Mouse (Mus musculus): ENCODE measurements around the gene Myo1e. TPM values are rescaled to one million over a fixed set of nuclear protein-coding genes. Genes with fewer than 3 reads are reported as not detected.

The Myo1e gene
- 7.1 and 19.5 TPM in 2 replicates for polyA plus RNA-seq (2012; rRNA removed)

- under 1% methylated on average over 43 of the region's 43 CpGs for WGBS
- TF ChIP-seq CTCF (IDR thresholded peaks at IDR 0.05; ENCODE audit: extremely low read depth, insufficient read length, insufficient replicate concordance, low read depth, low read length) (no peak), POLR2A (IDR thresholded peaks at IDR 0.05; ENCODE audit: low read depth, low read length) (peak; percentile 97)
- peak within 1 kb of the TSS; percentile 78 for H3K4me3 ChIP-seq (ENCODE audit: low read depth, low read length)
- H3K4me1 ChIP-seq (ENCODE audit: control insufficient read depth, insufficient read depth, insufficient read length, low read length) = peaks cover 11% of the 10 kb centered on the region
- no peaks in the 10 kb centered on the region for H3K27me3 ChIP-seq (ENCODE audit: control insufficient read depth, insufficient read depth, low read length)
- peak within 1 kb of the TSS; percentile 86 for H3K27ac ChIP-seq (ENCODE audit: insufficient read depth, low read depth, low read length)
- no peaks in the 10 kb centered on the region for H3K36me3 ChIP-seq (ENCODE audit: control insufficient read depth, insufficient read depth, low read length)
Observed at GRCm38 (mm10) chr9:70207151-70207831, at the start of gene Myo1e. Gene Myo1e (plus strand): TSS chr9:70207350.

- Histone ChIP-seq H3K36me3 (ENCODE audit: control insufficient read depth, insufficient read depth, low read length) (no peaks in the 10 kb centered on the region), H3K4me1 (ENCODE audit: control insufficient read depth, insufficient read depth, insufficient read length, low read length) (no peaks in the 10 kb centered on the region), H3K27ac (ENCODE audit: insufficient read depth, low read depth, low read length) (no peak overlapping the region), H3K27me3 (ENCODE audit: control insufficient read depth, insufficient read depth, low read length) (peaks cover 2% of the 10 kb centered on the region), H3K4me3 (ENCODE audit: low read depth, low read length) (no peak overlapping the region)
- 60% methylated on average over 10 of the region's 10 CpGs for WGBS
- TF ChIP-seq CTCF (IDR thresholded peaks at IDR 0.05; ENCODE audit: extremely low read depth, insufficient read length, insufficient replicate concordance, low read depth, low read length) (no peak), POLR2A (IDR thresholded peaks at IDR 0.05; ENCODE audit: low read depth, low read length) (no peak)
Observed at GRCm38 (mm10) chr9:70160071-70160470, 47.1 kb upstream of the Myo1e start.

GRCm38 (mm10) chr9:70168973-70169372 lies 38.2 kb upstream of the Myo1e start:
- no peak overlapping the region for H3K27ac ChIP-seq (ENCODE audit: insufficient read depth, low read depth, low read length)
- no peaks in the 10 kb centered on the region for H3K4me1 ChIP-seq (ENCODE audit: control insufficient read depth, insufficient read depth, insufficient read length, low read length)
- 87% methylated on average over 7 of the region's 7 CpGs for WGBS
- H3K36me3 ChIP-seq (ENCODE audit: control insufficient read depth, insufficient read depth, low read length) = no peaks in the 10 kb centered on the region
- TF ChIP-seq POLR2A (IDR thresholded peaks at IDR 0.05; ENCODE audit: low read depth, low read length) = no peak
- TF ChIP-seq CTCF (IDR thresholded peaks at IDR 0.05; ENCODE audit: extremely low read depth, insufficient read length, insufficient replicate concordance, low read depth, low read length) = peak; percentile 50; the same call in 1 of the 2 replicates
- no peaks in the 10 kb centered on the region for H3K27me3 ChIP-seq (ENCODE audit: control insufficient read depth, insufficient read depth, low read length)
- no peak overlapping the region for H3K4me3 ChIP-seq (ENCODE audit: low read depth, low read length)

GRCm38 (mm10) chr9:70174291-70174848 lies 32.8 kb upstream of the Myo1e start:
- Histone ChIP-seq H3K4me3 (ENCODE audit: low read depth, low read length) (no peak overlapping the region), H3K27ac (ENCODE audit: insufficient read depth, low read depth, low read length) (no peak overlapping the region), H3K27me3 (ENCODE audit: control insufficient read depth, insufficient read depth, low read length) (no peaks in the 10 kb centered on the region), H3K4me1 (ENCODE audit: control insufficient read depth, insufficient read depth, insufficient read length, low read length) (no peaks in the 10 kb centered on the region), H3K36me3 (ENCODE audit: control insufficient read depth, insufficient read depth, low read length) (no peaks in the 10 kb centered on the region)
- 75% methylated on average over 4 of the region's 4 CpGs for WGBS
- TF ChIP-seq POLR2A (IDR thresholded peaks at IDR 0.05; ENCODE audit: low read depth, low read length) (no peak), CTCF (IDR thresholded peaks at IDR 0.05; ENCODE audit: extremely low read depth, insufficient read length, insufficient replicate concordance, low read depth, low read length) (no peak)

- Histone ChIP-seq H3K27ac (ENCODE audit: insufficient read depth, low read depth, low read length) (no peak overlapping the region), H3K27me3 (ENCODE audit: control insufficient read depth, insufficient read depth, low read length) (no peaks in the 10 kb centered on the region), H3K4me1 (ENCODE audit: control insufficient read depth, insufficient read depth, insufficient read length, low read length) (no peaks in the 10 kb centered on the region), H3K36me3 (ENCODE audit: control insufficient read depth, insufficient read depth, low read length) (no peaks in the 10 kb centered on the region), H3K4me3 (ENCODE audit: low read depth, low read length) (no peak overlapping the region)
- TF ChIP-seq POLR2A (IDR thresholded peaks at IDR 0.05; ENCODE audit: low read depth, low read length) = no peak
- no peak for TF ChIP-seq CTCF (IDR thresholded peaks at IDR 0.05; ENCODE audit: extremely low read depth, insufficient read length, insufficient replicate concordance, low read depth, low read length)
- 61% methylated on average over 6 of the region's 6 CpGs for WGBS
Observed at GRCm38 (mm10) chr9:70174896-70175295, 32.3 kb upstream of the Myo1e start.

- Histone ChIP-seq H3K27ac (ENCODE audit: insufficient read depth, low read depth, low read length) (no peak overlapping the region), H3K4me1 (ENCODE audit: control insufficient read depth, insufficient read depth, insufficient read length, low read length) (no peaks in the 10 kb centered on the region), H3K27me3 (ENCODE audit: control insufficient read depth, insufficient read depth, low read length) (no peaks in the 10 kb centered on the region), H3K4me3 (ENCODE audit: low read depth, low read length) (no peak overlapping the region), H3K36me3 (ENCODE audit: control insufficient read depth, insufficient read depth, low read length) (no peaks in the 10 kb centered on the region)
- TF ChIP-seq CTCF (IDR thresholded peaks at IDR 0.05; ENCODE audit: extremely low read depth, insufficient read length, insufficient replicate concordance, low read depth, low read length) (no peak), POLR2A (IDR thresholded peaks at IDR 0.05; ENCODE audit: low read depth, low read length) (no peak)
- WGBS = 76% methylated on average over 3 of the region's 3 CpGs
Observed at GRCm38 (mm10) chr9:70176291-70176690, 30.9 kb upstream of the Myo1e start.

GRCm38 (mm10) chr9:70181719-70182118 lies 25.4 kb upstream of the Myo1e start:
- 72% methylated on average over 12 of the region's 12 CpGs for WGBS
- Histone ChIP-seq H3K27ac (ENCODE audit: insufficient read depth, low read depth, low read length) (no peak overlapping the region), H3K36me3 (ENCODE audit: control insufficient read depth, insufficient read depth, low read length) (no peaks in the 10 kb centered on the region), H3K4me1 (ENCODE audit: control insufficient read depth, insufficient read depth, insufficient read length, low read length) (no peaks in the 10 kb centered on the region), H3K4me3 (ENCODE audit: low read depth, low read length) (no peak overlapping the region), H3K27me3 (ENCODE audit: control insufficient read depth, insufficient read depth, low read length) (no peaks in the 10 kb centered on the region)
- no peak for TF ChIP-seq CTCF (IDR thresholded peaks at IDR 0.05; ENCODE audit: extremely low read depth, insufficient read length, insufficient replicate concordance, low read depth, low read length)
- TF ChIP-seq POLR2A (IDR thresholded peaks at IDR 0.05; ENCODE audit: low read depth, low read length) = no peak
